Mouse (Mus musculus): ENCODE data around the gene Xpc. TPM values are rescaled to one million over a fixed set of nuclear protein-coding genes. Genes with fewer than 3 reads are reported as not detected.
A peak's percentile ranks its signal among the peaks of the same experiment; 100 is the strongest.

Xpc gene
- total and polyA plus RNA-seq, 3 experiments, result 15.3 to 15.5 TPM; not detected in 1

DNA sequence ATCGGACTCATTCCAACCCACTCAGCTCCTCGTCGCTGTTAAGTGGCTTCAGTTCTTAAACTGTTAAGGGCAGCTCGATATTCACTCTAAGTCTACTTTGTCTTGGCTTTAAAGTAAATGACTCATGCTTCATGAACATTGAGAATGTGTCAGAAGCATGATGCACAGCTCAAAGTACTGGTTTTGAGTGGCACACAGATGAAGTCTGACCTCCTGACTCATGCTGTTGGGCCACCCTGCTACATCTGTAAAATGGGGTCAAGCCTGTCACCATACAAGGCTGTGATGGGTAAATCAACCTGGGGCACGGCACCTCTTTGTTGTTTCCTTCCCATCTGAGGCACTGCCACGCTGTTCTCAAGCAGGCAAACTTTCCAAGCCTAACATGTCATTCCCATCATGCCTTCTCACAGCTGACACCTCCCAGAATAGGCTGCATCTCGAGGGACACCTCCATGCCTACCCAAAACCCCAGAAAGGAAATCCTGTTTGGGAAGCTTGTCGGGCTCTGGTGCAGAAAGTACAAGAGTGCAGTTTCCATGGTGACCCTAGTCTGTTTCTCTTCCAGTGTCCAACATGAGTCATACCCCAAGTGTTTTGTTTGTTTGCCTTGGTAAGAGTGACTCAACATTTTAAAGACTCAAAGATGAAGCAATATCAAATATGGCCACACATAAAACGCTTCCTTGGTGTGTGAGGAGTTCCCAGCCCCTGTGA, 27.0 kb downstream of the Xpc start:
- H3K36me3 ChIP-seq (ENCODE audit: control insufficient read depth in 1 of 2, insufficient read depth in 2 of 2, low read length in 2 of 2), result no peaks in the 10 kb centered on the region; a peak in 1 of 4 replicates
- no peak overlapping the region for H3K27ac ChIP-seq (ENCODE audit: control insufficient read depth, low read depth, low read length)
- no peak overlapping the region for H3K4me3 ChIP-seq (ENCODE audit: control insufficient read depth in 1 of 2, insufficient read depth in 1 of 2, low read depth in 2 of 2, low read length in 2 of 2)
- DNase-seq (ENCODE audit: low read depth, low spot score), result peak; percentile 54
- H3K79me2 ChIP-seq (ENCODE audit: control insufficient read depth, insufficient read depth, low read length, poor library complexity), result no peaks in the 10 kb centered on the region
- no peak overlapping the region for H3K9ac ChIP-seq (ENCODE audit: control insufficient read depth, low read depth, low read length, poor library complexity, severe bottlenecking)
- no peaks in the 10 kb centered on the region for H3K27me3 ChIP-seq (ENCODE audit: control insufficient read depth in 1 of 2, insufficient read depth in 2 of 2, low read length in 2 of 2)
- no peaks in the 10 kb centered on the region for H3K4me1 ChIP-seq (ENCODE audit: control insufficient read depth in 1 of 2, insufficient read depth in 2 of 2, low read length in 2 of 2)
- TF ChIP-seq ETS1 (IDR thresholded peaks at IDR 0.05; ENCODE audit: low read depth, low read length), result 0 out of 2 replicates have a peak, but pooled peaks have one; percentile 15
- no peak for TF ChIP-seq USF1 (IDR thresholded peaks at IDR 0.05; ENCODE audit: low read depth, low read length)
- no peak for TF ChIP-seq USF2 (IDR thresholded peaks at IDR 0.05; ENCODE audit: borderline replicate concordance in 1 of 2, insufficient read depth in 1 of 2, low read depth in 1 of 2, low read length in 2 of 2)
- 0 out of 2 replicates have a peak, but pooled peaks have one; percentile 17 for TF ChIP-seq JUND (IDR thresholded peaks at IDR 0.05; ENCODE audit: low read depth, low read length)
- TF ChIP-seq POLR2AphosphoS5 (IDR thresholded peaks at IDR 0.05; ENCODE audit: borderline replicate concordance, low read depth, low read length), result no peak
- no peak for TF ChIP-seq SMC3 (IDR thresholded peaks at IDR 0.05; ENCODE audit: low read depth, low read length)
- TF ChIP-seq MEF2A (IDR thresholded peaks at IDR 0.05; ENCODE audit: extremely low read depth, insufficient replicate concordance, low read depth, low read length, poor library complexity, severe bottlenecking), result no peak
- H3K9me3 ChIP-seq (replicated peaks; ENCODE audit: insufficient read depth, low read length), result no peaks in the 10 kb centered on the region

DNA sequence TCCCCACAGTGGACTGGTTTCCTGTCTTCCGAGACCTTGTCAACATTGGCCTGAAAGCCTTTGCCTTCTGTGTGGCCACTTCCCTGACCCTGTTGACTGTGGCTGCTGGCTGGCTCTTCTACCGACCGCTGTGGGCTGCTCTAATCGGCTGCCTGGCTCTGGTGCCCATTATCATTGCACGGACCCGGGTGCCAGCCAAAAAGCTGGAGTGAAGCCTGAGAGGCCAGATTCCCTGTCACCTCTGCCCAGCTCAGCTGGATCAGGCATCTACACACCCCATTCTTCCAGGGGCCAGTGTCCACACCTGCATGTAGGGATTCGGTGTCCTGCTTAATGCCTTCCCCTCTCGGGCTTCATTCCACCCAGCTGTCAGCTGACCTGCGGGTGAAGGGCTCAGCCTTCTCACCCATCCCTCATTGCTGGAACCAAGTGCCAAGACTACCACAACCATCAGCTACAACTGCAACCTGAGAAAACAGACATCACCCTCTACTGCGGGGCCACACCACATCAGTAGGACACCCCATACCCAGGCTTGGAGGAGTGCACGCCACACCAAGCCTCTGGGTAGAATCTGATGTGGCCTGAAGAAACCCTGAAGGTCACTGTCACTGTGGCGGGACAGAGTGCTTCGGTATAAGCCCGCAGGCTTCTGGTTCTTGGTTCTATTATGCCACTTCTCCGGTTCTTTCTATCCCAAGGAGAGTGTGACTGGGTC, 28.8 kb downstream of the Xpc start:
- H3K36me3 ChIP-seq (ENCODE audit: control insufficient read depth in 1 of 2, insufficient read depth in 2 of 2, low read length in 2 of 2), result no peaks in the 10 kb centered on the region; a peak in 1 of 4 replicates
- no peak overlapping the region for H3K27ac ChIP-seq (ENCODE audit: control insufficient read depth, low read depth, low read length)
- H3K4me3 ChIP-seq (ENCODE audit: control insufficient read depth in 1 of 2, insufficient read depth in 1 of 2, low read depth in 2 of 2, low read length in 2 of 2), result no peak overlapping the region
- H3K79me2 ChIP-seq (ENCODE audit: control insufficient read depth, insufficient read depth, low read length, poor library complexity), result no peaks in the 10 kb centered on the region
- H3K9ac ChIP-seq (ENCODE audit: control insufficient read depth, low read depth, low read length, poor library complexity, severe bottlenecking), result no peak overlapping the region
- H3K27me3 ChIP-seq (ENCODE audit: control insufficient read depth in 1 of 2, insufficient read depth in 2 of 2, low read length in 2 of 2), result no peaks in the 10 kb centered on the region
- no peaks in the 10 kb centered on the region for H3K4me1 ChIP-seq (ENCODE audit: control insufficient read depth in 1 of 2, insufficient read depth in 2 of 2, low read length in 2 of 2)
- no peak for DNase-seq (ENCODE audit: low read depth, low spot score)
- no peaks in the 10 kb centered on the region for H3K9me3 ChIP-seq (replicated peaks; ENCODE audit: insufficient read depth, low read length)
- no peak for TF ChIP-seq RCOR1 (IDR thresholded peaks at IDR 0.05; ENCODE audit: low read depth, low read length)

DNA sequence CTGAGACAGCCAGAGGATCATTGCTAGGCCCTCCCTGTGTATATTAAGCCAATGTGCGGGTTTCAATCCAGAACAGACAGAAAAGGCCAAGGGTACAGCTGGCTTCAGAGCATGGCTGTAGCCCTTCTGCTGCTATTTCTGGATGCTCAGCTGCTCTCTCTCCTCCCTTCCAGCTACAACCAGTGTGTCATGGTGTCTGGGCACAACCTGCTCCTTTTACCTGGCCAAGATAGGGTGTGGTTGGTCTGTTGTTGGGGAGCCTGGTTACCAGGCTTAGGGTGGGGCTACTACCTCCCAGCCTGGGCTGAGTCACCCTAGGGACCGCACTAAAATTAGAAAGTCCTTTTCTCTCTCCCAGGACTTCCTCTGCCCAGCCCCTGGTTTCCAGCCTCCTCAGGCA, 32.3 kb downstream of the Xpc start:
- Histone ChIP-seq H3K27ac (ENCODE audit: control insufficient read depth, low read depth, low read length) (no peak overlapping the region), H3K79me2 (ENCODE audit: control insufficient read depth, insufficient read depth, low read length, poor library complexity) (no peaks in the 10 kb centered on the region), H3K27me3 (ENCODE audit: control insufficient read depth in 1 of 2, insufficient read depth in 2 of 2, low read length in 2 of 2) (no peaks in the 10 kb centered on the region), H3K36me3 (ENCODE audit: control insufficient read depth in 1 of 2, insufficient read depth in 2 of 2, low read length in 2 of 2) (no peaks in the 10 kb centered on the region; a peak in 1 of 4 replicates), H3K4me1 (ENCODE audit: control insufficient read depth in 1 of 2, insufficient read depth in 2 of 2, low read length in 2 of 2) (no peaks in the 10 kb centered on the region), H3K9ac (ENCODE audit: control insufficient read depth, low read depth, low read length, poor library complexity, severe bottlenecking) (no peak overlapping the region), H3K4me3 (ENCODE audit: control insufficient read depth in 1 of 2, insufficient read depth in 1 of 2, low read depth in 2 of 2, low read length in 2 of 2) (no peak overlapping the region), H3K9me3 (replicated peaks; ENCODE audit: insufficient read depth, low read length) (no peaks in the 10 kb centered on the region)
- DNase-seq (ENCODE audit: low read depth, low spot score), result no peak
- TF ChIP-seq E2F4 (IDR thresholded peaks at IDR 0.05; ENCODE audit: borderline replicate concordance, low read depth, low read length), result no peak
- no peak for TF ChIP-seq ETS1 (IDR thresholded peaks at IDR 0.05; ENCODE audit: low read depth, low read length)
- no peak for TF ChIP-seq SIN3A (IDR thresholded peaks at IDR 0.05; ENCODE audit: low read length)
- no peak for TF ChIP-seq SMC3 (IDR thresholded peaks at IDR 0.05; ENCODE audit: low read depth, low read length)
